Mouse (Mus musculus) spleen, postnatal 36 days (tissue): ENCODE data around the gene Gga2.

Experiments
- DNase-seq, 2 experiments: peaks; one replicate each; pipeline ENCODE4 v3.0.0; 2022; ENCODE audit warnings: low spot score in 2 of 2, mixed read lengths in 1 of 2

Gene Gga2

DNA sequence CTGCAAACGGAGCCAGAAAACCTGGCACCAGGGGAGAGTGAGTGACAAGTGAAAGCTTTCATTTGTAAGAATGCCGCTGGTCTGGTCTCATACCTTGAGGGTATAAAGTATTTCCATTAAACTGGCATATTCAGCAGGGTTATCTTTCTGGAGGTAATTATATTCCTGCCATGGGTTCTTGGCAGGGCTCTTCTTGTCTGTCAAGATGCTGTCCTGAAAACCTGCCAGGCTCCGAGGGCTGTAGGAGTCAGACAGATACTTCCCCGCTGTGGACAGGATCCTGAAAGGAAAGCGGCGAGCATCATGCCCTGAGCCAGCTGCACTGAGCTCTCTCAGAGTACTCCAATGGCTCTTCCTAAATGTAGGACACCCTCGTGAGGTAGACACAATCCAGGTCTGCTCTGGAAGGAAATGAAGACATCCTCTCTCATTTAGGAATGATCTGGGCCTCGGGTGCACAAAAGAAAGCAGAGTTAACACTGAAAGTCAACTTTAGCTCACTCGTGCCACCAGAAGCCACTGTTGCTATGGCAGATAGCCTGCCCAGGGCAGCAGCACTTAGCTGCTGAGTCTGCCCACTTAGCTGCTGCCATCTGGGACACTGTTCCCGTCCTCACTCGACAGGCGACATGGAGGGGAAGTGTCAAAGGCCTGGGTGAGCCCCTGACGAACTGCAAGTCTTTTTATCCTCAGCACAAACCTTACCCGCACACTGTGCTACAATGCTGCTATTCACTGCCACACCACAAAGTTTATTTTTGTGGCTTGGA lies 84.0 kb downstream of the Gga2 start:
- no peak for DNase-seq
